Mouse (Mus musculus): ENCODE results near the gene Hadha. TPM values are rescaled to one million over a fixed set of nuclear protein-coding genes. Genes with fewer than 3 reads are reported as not detected.

Hadha gene
- polyA plus RNA-seq, 1 experiment from 2014 or later, result 102 TPM

DNA sequence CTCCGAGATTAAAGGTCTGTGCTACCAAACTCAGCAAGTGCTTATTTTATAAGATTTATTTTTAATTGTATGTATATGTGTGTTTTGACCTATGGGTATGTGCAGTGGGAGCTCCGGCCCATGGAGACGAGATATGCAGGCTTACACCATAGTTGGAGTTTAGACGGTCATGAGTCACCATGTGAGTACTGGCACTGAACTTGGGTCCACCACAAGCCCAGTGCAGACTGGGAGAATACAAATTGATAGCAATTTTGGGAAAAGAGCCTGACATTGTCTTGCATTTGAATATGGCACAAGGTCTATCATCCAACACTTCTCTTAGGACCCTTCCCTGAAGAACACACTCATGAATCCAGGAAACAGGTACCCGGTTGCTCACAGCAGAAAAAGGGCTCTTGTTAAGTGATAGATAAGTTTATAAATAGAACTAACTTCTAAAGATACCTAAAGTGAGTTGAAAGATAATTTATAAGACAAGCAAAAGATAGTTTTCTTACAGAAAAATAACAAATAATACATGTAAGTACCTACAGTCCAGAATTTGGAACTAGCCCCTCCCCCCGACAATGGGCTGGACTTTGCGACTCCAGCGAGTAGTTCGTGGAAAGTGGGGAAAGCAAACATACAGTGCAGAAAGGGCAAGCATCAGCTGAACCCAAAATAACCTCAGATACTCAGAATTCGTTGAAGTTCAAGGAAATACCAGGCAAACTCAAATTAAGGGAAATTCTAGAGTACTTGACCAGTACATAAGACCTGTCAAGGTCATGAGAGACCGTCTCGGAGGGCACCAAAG is 32.9 kb upstream of the Hadha start:
- DNase-seq (ENCODE audit: low spot score), result no peak
- no peak overlapping the region for H3K9ac ChIP-seq (ENCODE audit: low read length)
- 93% methylated on average over 12 of the region's 12 CpGs for WGBS
- H3K27me3 ChIP-seq (ENCODE audit: control insufficient read depth, insufficient read depth, low read length), result no peaks in the 10 kb centered on the region
- ATAC-seq (ENCODE audit: insufficient read depth, low FRiP score, low TSS enrichment), result no peak
- H3K27ac ChIP-seq (ENCODE audit: low read depth, low read length), result no peak overlapping the region
- H3K9me3 ChIP-seq (ENCODE audit: control insufficient read depth, low read length), result no peaks in the 10 kb centered on the region
- H3K4me1 ChIP-seq (ENCODE audit: control insufficient read depth, insufficient read depth, low read length), result no peaks in the 10 kb centered on the region
- H3K36me3 ChIP-seq (ENCODE audit: control insufficient read depth, insufficient read depth, low read length), result peaks cover 4% of the 10 kb centered on the region
- H3K4me3 ChIP-seq (ENCODE audit: low read depth, low read length), result no peak overlapping the region
- no peak overlapping the region for H3K4me2 ChIP-seq (ENCODE audit: low read depth)

DNA sequence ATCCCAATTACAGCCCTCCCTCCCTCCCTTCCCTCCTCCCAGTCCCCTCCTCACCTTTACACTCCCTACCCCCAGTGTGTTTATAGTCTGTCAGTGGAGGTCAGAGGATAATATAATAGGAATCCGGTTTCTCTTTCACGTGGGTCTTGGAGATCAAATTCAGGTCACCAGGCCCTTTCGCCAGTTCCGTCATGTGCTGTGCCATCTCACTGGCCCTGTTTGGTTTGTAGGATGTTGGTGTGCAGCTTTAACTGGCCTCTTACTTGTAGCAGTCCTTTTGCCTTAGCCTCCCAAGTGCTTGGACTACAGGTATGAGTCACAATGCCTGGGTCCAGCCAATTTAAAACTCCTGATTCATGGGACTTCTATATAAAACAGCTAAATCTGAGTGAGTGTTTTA is 20.8 kb upstream of the Hadha start:
- Histone ChIP-seq H3K36me3 (ENCODE audit: control insufficient read depth, insufficient read depth, low read length) (peaks cover 7% of the 10 kb centered on the region), H3K9me3 (ENCODE audit: control insufficient read depth, low read length) (no peaks in the 10 kb centered on the region), H3K27ac (ENCODE audit: low read depth, low read length) (no peak overlapping the region), H3K4me2 (ENCODE audit: low read depth) (no peak overlapping the region), H3K4me3 (ENCODE audit: low read depth, low read length) (no peak overlapping the region), H3K9ac (ENCODE audit: low read length) (no peak overlapping the region), H3K4me1 (ENCODE audit: control insufficient read depth, insufficient read depth, low read length) (no peaks in the 10 kb centered on the region), H3K27me3 (ENCODE audit: control insufficient read depth, insufficient read depth, low read length) (no peaks in the 10 kb centered on the region)
- ATAC-seq (ENCODE audit: insufficient read depth, low FRiP score, low TSS enrichment) (no peak), DNase-seq (ENCODE audit: low spot score) (no peak)
- WGBS, result 60% methylated on average over 4 of the region's 4 CpGs

DNA sequence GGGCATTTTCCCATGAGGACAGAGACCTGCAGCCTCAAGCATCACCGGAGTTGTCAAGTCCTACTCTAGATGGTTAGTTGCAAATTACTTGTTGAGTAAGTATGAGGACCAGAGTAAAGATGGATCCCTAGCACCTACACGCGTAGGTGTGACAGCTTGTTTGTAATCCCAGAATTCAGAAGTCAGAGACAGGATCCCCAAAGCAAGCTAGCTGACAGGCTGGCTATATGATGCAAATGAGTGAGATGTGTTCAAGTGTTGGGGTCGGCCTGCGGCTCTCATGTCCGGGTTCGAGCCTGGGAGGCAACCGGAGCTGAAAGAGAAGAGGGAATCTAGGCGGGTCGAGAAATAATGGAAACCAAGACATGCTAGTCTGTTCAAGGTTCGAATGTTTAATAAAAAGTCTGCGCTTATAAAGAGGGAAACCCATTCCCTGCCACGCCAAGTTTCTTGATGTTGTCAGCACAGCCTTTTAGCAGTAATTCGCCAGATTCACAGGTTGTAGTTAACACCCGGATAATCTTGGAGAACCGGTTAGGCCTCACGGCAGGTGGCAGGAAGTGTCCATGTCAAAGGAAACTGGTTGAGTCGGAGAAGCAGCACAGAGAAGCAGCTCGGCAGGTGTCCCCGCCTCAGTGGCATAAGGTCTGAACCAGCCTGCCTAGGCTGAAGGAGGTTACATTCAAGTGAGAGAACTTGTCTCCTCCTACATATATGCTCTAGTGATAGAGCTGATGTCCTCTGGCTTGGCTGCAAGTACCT is 18.1 kb upstream of the Hadha start:
- Histone ChIP-seq H3K4me1 (ENCODE audit: control insufficient read depth, insufficient read depth, low read length) (no peaks in the 10 kb centered on the region), H3K4me2 (ENCODE audit: low read depth) (no peak overlapping the region), H3K27me3 (ENCODE audit: control insufficient read depth, insufficient read depth, low read length) (no peaks in the 10 kb centered on the region), H3K9me3 (ENCODE audit: control insufficient read depth, low read length) (no peaks in the 10 kb centered on the region), H3K4me3 (ENCODE audit: low read depth, low read length) (no peak overlapping the region), H3K27ac (ENCODE audit: low read depth, low read length) (no peak overlapping the region), H3K9ac (ENCODE audit: low read length) (no peak overlapping the region), H3K36me3 (ENCODE audit: control insufficient read depth, insufficient read depth, low read length) (peaks cover 3% of the 10 kb centered on the region)
- ATAC-seq (ENCODE audit: insufficient read depth, low FRiP score, low TSS enrichment) (no peak), DNase-seq (ENCODE audit: low spot score) (no peak)
- 36% methylated on average over 20 of the region's 20 CpGs for WGBS

DNA sequence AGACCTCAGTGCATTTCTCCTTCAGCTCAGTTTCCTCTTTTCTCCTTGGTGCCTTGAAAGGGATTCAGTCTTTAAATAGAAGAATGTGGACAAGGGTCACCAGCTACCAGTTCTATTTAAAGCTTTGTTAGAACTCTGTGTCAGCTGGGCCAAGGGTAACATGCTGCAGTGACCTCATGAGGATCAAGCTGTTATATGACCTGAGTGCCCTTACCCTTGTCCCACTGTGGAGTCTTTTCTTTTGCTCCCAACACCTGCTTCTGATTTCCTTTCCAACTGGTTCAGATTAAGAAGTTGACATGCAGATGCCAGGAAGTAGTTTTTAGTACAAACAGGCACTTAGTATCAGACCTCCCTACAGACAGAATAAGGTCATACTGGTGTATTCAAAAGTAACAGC is 17.2 kb upstream of the Hadha start:
- H3K36me3 ChIP-seq (ENCODE audit: control insufficient read depth, insufficient read depth, low read length), result peaks cover 3% of the 10 kb centered on the region; the same call in 1 of the 2 replicates

DNA sequence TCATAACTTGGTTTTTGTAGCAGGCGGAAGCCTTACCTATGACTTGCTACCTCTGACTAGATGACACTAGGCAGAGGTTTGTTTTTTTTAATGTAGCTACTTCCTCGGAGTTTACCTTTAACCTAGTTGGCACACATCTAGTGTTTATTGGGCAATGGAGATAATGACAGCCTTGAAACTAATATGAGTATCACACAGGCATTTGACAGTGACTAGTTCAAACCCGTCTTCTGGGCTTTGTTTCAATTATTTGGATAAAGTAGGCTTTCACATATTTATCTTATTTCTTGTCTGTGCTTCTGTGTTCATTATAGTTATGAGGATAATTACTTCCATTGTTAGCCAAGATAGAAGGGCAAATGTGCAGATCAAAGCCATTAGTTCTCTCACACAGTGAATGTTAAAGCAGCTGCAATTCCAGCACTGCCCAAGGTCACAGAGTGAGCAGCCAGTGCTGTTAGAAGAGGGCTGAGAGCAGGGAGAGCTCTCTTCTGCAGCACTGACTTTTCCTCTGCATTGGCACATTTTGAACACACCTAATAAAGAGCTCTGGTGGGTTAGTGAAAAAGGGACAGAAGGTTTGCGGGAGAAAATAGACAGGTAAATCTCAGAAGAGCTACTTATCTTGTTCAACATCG is 15.5 kb upstream of the Hadha start:
- no peak for ATAC-seq (ENCODE audit: insufficient read depth, low FRiP score, low TSS enrichment)
- Histone ChIP-seq H3K9me3 (ENCODE audit: control insufficient read depth, low read length) (no peaks in the 10 kb centered on the region), H3K4me2 (ENCODE audit: low read depth) (no peak overlapping the region), H3K27ac (ENCODE audit: low read depth, low read length) (no peak overlapping the region), H3K9ac (ENCODE audit: low read length) (no peak overlapping the region), H3K4me3 (ENCODE audit: low read depth, low read length) (no peak overlapping the region), H3K4me1 (ENCODE audit: control insufficient read depth, insufficient read depth, low read length) (no peaks in the 10 kb centered on the region), H3K27me3 (ENCODE audit: control insufficient read depth, insufficient read depth, low read length) (no peaks in the 10 kb centered on the region), H3K36me3 (ENCODE audit: control insufficient read depth, insufficient read depth, low read length) (no peaks in the 10 kb centered on the region)
- no peak for DNase-seq (ENCODE audit: low spot score)
- WGBS, result 86% methylated on average over 5 of the region's 5 CpGs

More for the DNA sequence above, 17.2 kb upstream of the Hadha start:
- no peak overlapping the region for H3K27ac ChIP-seq (ENCODE audit: low read depth, low read length)
- no peaks in the 10 kb centered on the region for H3K4me1 ChIP-seq (ENCODE audit: control insufficient read depth, insufficient read depth, low read length)
- no peak for ATAC-seq (ENCODE audit: insufficient read depth, low FRiP score, low TSS enrichment)
- no peak overlapping the region for H3K9ac ChIP-seq (ENCODE audit: low read length)
- H3K4me3 ChIP-seq (ENCODE audit: low read depth, low read length), result no peak overlapping the region
- DNase-seq (ENCODE audit: low spot score), result no peak
- H3K4me2 ChIP-seq (ENCODE audit: low read depth), result no peak overlapping the region
- H3K27me3 ChIP-seq (ENCODE audit: control insufficient read depth, insufficient read depth, low read length), result no peaks in the 10 kb centered on the region
- no peaks in the 10 kb centered on the region for H3K9me3 ChIP-seq (ENCODE audit: control insufficient read depth, low read length)

DNA sequence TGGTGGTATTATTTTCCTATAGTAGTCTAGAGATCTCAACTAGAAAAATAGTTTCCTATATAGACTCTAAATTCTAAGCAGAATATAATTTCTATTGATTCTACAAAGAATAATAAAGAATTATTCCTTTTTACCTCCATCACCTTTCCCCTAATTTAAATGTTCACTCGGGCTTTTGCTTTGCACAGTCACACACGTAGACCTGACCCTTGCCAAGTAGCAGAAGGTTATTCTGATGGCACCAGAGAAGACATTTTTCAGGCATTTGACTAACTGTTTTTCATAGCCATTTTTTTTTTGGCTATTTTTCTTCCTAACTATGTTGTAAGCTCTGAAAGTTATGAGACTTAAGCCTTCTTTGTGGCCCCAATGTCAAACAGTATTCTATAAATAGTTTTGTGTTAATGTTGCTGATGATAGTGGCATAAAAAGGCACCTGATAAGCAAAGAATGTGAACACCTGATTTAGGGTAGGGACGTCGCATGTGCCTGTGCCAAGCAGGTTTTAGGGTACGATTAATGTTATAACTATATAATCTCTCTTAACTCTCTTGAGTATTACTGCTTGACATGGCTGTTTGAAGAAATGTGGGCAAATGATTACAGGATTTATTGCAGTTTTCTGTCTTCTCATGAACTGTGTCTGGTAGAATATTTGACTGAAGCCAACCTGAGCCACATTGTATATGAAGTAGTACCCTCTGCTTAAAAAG is 10.4 kb upstream of the Hadha start:
- no peaks in the 10 kb centered on the region for H3K27me3 ChIP-seq (ENCODE audit: control insufficient read depth, insufficient read depth, low read length)
- no peaks in the 10 kb centered on the region for H3K36me3 ChIP-seq (ENCODE audit: control insufficient read depth, insufficient read depth, low read length)
- H3K4me1 ChIP-seq (ENCODE audit: control insufficient read depth, insufficient read depth, low read length), result no peaks in the 10 kb centered on the region
- no peak overlapping the region for H3K4me2 ChIP-seq (ENCODE audit: low read depth)
- H3K27ac ChIP-seq (ENCODE audit: low read depth, low read length), result no peak overlapping the region
- no peak for DNase-seq (ENCODE audit: low spot score)
- no peaks in the 10 kb centered on the region for H3K9me3 ChIP-seq (ENCODE audit: control insufficient read depth, low read length)
- WGBS, result 96% methylated on average over 5 of the region's 5 CpGs
- no peak for ATAC-seq (ENCODE audit: insufficient read depth, low FRiP score, low TSS enrichment)
- H3K9ac ChIP-seq (ENCODE audit: low read length), result no peak overlapping the region
- H3K4me3 ChIP-seq (ENCODE audit: low read depth, low read length), result no peak overlapping the region

DNA sequence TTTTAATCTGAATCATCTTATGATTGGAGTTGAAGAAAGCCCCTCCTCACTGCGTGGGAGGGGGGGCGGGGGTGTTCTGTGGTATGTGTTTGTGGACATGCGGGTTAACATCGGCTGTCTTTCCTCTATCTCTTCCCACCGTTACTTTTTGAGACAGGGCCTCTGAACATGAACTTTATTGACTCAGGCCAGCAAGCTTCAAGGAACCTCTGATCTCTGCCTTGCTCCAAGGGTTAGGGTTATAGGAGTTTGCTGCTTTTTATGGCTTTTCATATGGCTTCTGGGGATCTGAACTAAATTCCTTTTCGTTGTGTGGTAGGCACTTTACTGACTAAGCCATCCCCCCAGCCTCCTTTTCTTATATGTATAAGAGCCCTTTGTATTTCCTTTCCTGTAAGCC is 7.4 kb upstream of the Hadha start:
- no peaks in the 10 kb centered on the region for H3K4me1 ChIP-seq (ENCODE audit: control insufficient read depth, insufficient read depth, low read length)
- no peaks in the 10 kb centered on the region for H3K36me3 ChIP-seq (ENCODE audit: control insufficient read depth, insufficient read depth, low read length)
- H3K27me3 ChIP-seq (ENCODE audit: control insufficient read depth, insufficient read depth, low read length), result no peaks in the 10 kb centered on the region
- ATAC-seq (ENCODE audit: insufficient read depth, low FRiP score, low TSS enrichment) (no peak), DNase-seq (ENCODE audit: low spot score) (no peak)
- no peak overlapping the region for H3K4me3 ChIP-seq (ENCODE audit: low read depth, low read length)
- 80% methylated on average over 6 of the region's 6 CpGs for whole genome bisulfite sequencing
- H3K9ac ChIP-seq (ENCODE audit: low read length), result no peak overlapping the region
- H3K27ac ChIP-seq (ENCODE audit: low read depth, low read length), result no peak overlapping the region
- no peak overlapping the region for H3K4me2 ChIP-seq (ENCODE audit: low read depth)
- no peaks in the 10 kb centered on the region for H3K9me3 ChIP-seq (ENCODE audit: control insufficient read depth, low read length)

DNA sequence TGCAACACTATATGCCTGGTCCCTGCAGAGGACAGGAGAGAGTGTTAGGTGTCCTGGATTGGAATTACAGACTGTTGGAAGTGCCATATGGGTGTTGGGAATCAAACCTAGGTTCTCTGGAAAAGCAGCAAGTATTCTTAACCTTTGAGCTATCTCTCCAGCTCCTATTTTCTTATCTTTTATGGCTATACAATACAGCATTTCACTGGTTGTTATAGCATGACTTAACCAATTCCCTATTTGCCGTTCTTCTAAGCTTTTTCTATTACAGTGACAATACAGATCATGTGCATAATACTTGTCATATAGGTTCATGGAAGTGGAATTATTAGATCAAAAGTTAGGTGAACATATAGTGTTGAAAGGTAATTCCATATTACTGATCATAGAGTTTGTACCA is 6.9 kb upstream of the Hadha start:
- no peaks in the 10 kb centered on the region for H3K9me3 ChIP-seq (ENCODE audit: control insufficient read depth, low read length)
- ATAC-seq (ENCODE audit: insufficient read depth, low FRiP score, low TSS enrichment), result no peak

More for the DNA sequence above, 6.9 kb upstream of the Hadha start:
- H3K9ac ChIP-seq (ENCODE audit: low read length), result no peak overlapping the region
- H3K27ac ChIP-seq (ENCODE audit: low read depth, low read length), result no peak overlapping the region
- no peak for DNase-seq (ENCODE audit: low spot score)
- H3K4me2 ChIP-seq (ENCODE audit: low read depth), result no peak overlapping the region
- H3K36me3 ChIP-seq (ENCODE audit: control insufficient read depth, insufficient read depth, low read length), result no peaks in the 10 kb centered on the region
- no peaks in the 10 kb centered on the region for H3K4me1 ChIP-seq (ENCODE audit: control insufficient read depth, insufficient read depth, low read length)
- no peaks in the 10 kb centered on the region for H3K27me3 ChIP-seq (ENCODE audit: control insufficient read depth, insufficient read depth, low read length)
- 84% methylated on average over 1 of the region's 1 CpGs for WGBS
- H3K4me3 ChIP-seq (ENCODE audit: low read depth, low read length), result no peak overlapping the region

All from neural tube, embryonic 11.5 days (tissue).